23 mouse cellular contexts compared by ENCODE assay signal in the genomic region with DNA sequence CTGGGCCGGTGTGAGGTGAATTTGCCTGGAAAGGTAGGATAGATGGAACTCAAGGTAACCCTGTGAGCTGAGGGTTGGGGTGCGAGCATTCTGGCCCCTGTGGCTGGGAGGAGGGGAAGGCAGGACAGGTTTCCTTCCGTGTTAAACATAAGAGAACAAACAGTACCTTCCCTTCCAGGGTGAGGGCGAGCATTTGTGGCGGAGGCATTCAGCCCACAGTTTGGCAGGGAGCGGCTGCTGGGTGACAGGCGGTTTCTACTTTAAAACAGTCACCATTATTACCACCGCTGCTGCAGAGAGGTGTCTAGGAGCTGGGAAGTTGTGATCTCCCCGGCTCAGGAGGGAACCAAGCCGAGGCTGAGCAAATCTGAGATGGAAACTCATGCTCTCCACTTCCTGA. TPM values are rescaled to one million over a fixed set of nuclear protein-coding genes. Genes with fewer than 3 reads are reported as not detected.
DNase-seq lines count a peak whose midpoint lies in the region; ATAC-seq and TF ChIP-seq lines count a peak whose summit lies in the region.
"Had no signal": no experiment of that assay in that cellular context is flagged by ENCODE, and none has a peak within 500 bp of the region (broad histone marks: within the 10 kb centered on the region; RNA-seq: fewer than 3 reads in every experiment).

No protein-coding gene starts in this region.

- peaks cover 32% of the 10 kb centered on the region in 2 experiments for H3K4me1 ChIP-seq in heart, embryonic 14.5 days (ENCODE audit: control insufficient read depth in 2 of 2, insufficient read depth in 2 of 2, low read length in 2 of 2)
- H3K4me1 ChIP-seq in heart, postnatal 0 days (ENCODE audit: control insufficient read depth, insufficient read depth), result peaks cover 27% of the 10 kb centered on the region
- peaks cover 10% of the 10 kb centered on the region for H3K4me1 ChIP-seq in midbrain, embryonic 11.5 days (ENCODE audit: control insufficient read depth, insufficient read depth, low read length)

- 50% methylated on average over 10 of the region's 10 CpGs for WGBS in heart, embryonic 14.5 days
- WGBS in heart, postnatal 0 days, result 49% methylated on average over 10 of the region's 10 CpGs
- WGBS in midbrain, embryonic 11.5 days, result 71% methylated on average over 10 of the region's 10 CpGs

- no peaks in the 10 kb centered on the region for H3K9me3 ChIP-seq in heart, embryonic 14.5 days (ENCODE audit: control insufficient read depth, low read length)
- no peaks in the 10 kb centered on the region for H3K9me3 ChIP-seq in heart, postnatal 0 days (replicated peaks; ENCODE audit: control insufficient read depth, low read length)
- H3K9me3 ChIP-seq in midbrain, embryonic 11.5 days (ENCODE audit: control insufficient read depth, low read length), result no peaks in the 10 kb centered on the region
- H3K9me3 ChIP-seq: hindbrain, embryonic 13.5 days; limb, embryonic 15.5 days; liver, embryonic 15.5 days; midbrain, embryonic 13.5 days; neural tube, embryonic 12.5 days had no signal

- no peak for ATAC-seq in heart, embryonic 14.5 days (ENCODE audit: insufficient number of reproducible peaks, insufficient read depth, low FRiP score, low read depth)
- no peak for ATAC-seq in heart, postnatal 0 days (ENCODE audit: insufficient read depth, low read depth)
- ATAC-seq in midbrain, embryonic 11.5 days (ENCODE audit: low FRiP score), result no peak
- ATAC-seq: inflammation-experienced regulatory T-cells, adult 6 months; midbrain, embryonic 13.5 days had no signal

- intact Hi-C loops in gastrocnemius, adult 2 months (cut with DNase I), result no loop called here
- intact Hi-C loops in gastrocnemius, postnatal 14 days (cut with DNase I; ENCODE audit: low total_unique reads), result no loop called here
- intact Hi-C loops in heart, postnatal 25 days (cut with DNase I), result no loop called here

- no peaks in the 10 kb centered on the region for H3K27me3 ChIP-seq in heart, embryonic 14.5 days (ENCODE audit: control insufficient read depth, insufficient read depth, low read length)
- H3K27me3 ChIP-seq in heart, postnatal 0 days (ENCODE audit: control insufficient read depth, insufficient read depth, low read length), result no peaks in the 10 kb centered on the region
- H3K27me3 ChIP-seq in midbrain, embryonic 11.5 days (ENCODE audit: control insufficient read depth, insufficient read depth, low read length), result peaks cover 3% of the 10 kb centered on the region; the same call in 1 of the 2 replicates

- H3K36me3 ChIP-seq in heart, embryonic 14.5 days (ENCODE audit: control insufficient read depth, insufficient read depth, low read length), result 0 out of 2 replicates have a peak, but pooled peaks cover 2% of the 10 kb centered on the region
- H3K36me3 ChIP-seq in heart, postnatal 0 days (replicated peaks; ENCODE audit: control insufficient read depth, insufficient read depth, low read length), result no peaks in the 10 kb centered on the region
- H3K36me3 ChIP-seq in midbrain, embryonic 11.5 days (ENCODE audit: control insufficient read depth, insufficient read depth, low read length), result no peaks in the 10 kb centered on the region
- H3K36me3 ChIP-seq: forebrain, embryonic 10.5 days; hindbrain, embryonic 13.5 days; limb, embryonic 15.5 days; liver, embryonic 15.5 days; midbrain, embryonic 13.5 days; neural tube, embryonic 12.5 days had no signal

- no peak overlapping the region for H3K4me3 ChIP-seq in gastrocnemius, adult 2 months
- H3K4me3 ChIP-seq in heart, embryonic 14.5 days (ENCODE audit: control insufficient read depth in 1 of 2, insufficient read depth in 1 of 2, low read depth in 1 of 2, low read length in 2 of 2), result no peak overlapping the region
- H3K4me3 ChIP-seq in heart, postnatal 0 days (ENCODE audit: low read depth, low read length), result no peak overlapping the region
- no peak overlapping the region for H3K4me3 ChIP-seq in midbrain, embryonic 11.5 days (ENCODE audit: low read depth, low read length)
- H3K4me3 ChIP-seq: forebrain, embryonic 10.5 days; hindbrain, embryonic 13.5 days; limb, embryonic 15.5 days; liver, embryonic 15.5 days; midbrain, embryonic 13.5 days; neural tube, embryonic 12.5 days had no signal

- no peak overlapping the region for H3K4me2 ChIP-seq in heart, embryonic 14.5 days (ENCODE audit: low read length)
- H3K4me2 ChIP-seq in heart, postnatal 0 days (ENCODE audit: low read depth, low read length), result no peak overlapping the region
- H3K4me2 ChIP-seq in midbrain, embryonic 11.5 days, result no peak overlapping the region
- H3K4me2 ChIP-seq: hindbrain, embryonic 13.5 days; limb, embryonic 15.5 days; liver, embryonic 15.5 days; midbrain, embryonic 13.5 days; neural tube, embryonic 12.5 days had no signal

- TF ChIP-seq EP300 in heart, postnatal 0 days (IDR thresholded peaks at IDR 0.05; ENCODE audit: low read depth), result no peak

- DNase-seq in gastrocnemius, adult 2 months, result no peak
- no peak for DNase-seq in gastrocnemius, postnatal 14 days
- no peak for DNase-seq in heart, postnatal 25 days (ENCODE audit: low spot score)
- DNase-seq in brain, adult 2 months (ENCODE audit: low read depth, low spot score), result peak; percentile 65
- DNase-seq in heart, postnatal 0 days (ENCODE audit: low spot score), result no peak
- DNase-seq in midbrain, embryonic 11.5 days (ENCODE audit: low spot score, missing footprints), result no peak
- DNase-seq: adrenal gland, postnatal 36 days; cerebellum, adult 2 months; cerebellum, postnatal 36 days; kidney, adult 8-10 months; kidney, postnatal 14 days; spleen, adult 18-20 months; thymus, adult 18-20 months; thymus, postnatal 4 days had no signal

- no peak for TF ChIP-seq CTCF in gastrocnemius, adult 2 months (IDR thresholded peaks at IDR 0.05)
- no peak for TF ChIP-seq CTCF in heart, postnatal 0 days (IDR thresholded peaks at IDR 0.05; ENCODE audit: low read depth)

- peak overlapping the region; percentile 25 for H3K27ac ChIP-seq in gastrocnemius, adult 2 months
- H3K27ac ChIP-seq in heart, embryonic 14.5 days (replicated peaks in 1 of 2; ENCODE audit: control insufficient read depth in 1 of 2, insufficient read depth in 1 of 2, low read depth in 2 of 2, low read length in 2 of 2), result peak overlapping the region in 1 of 2 experiments; percentile 47; a peak in 1 of 4 replicates
- H3K27ac ChIP-seq in heart, postnatal 0 days (ENCODE audit: low read depth), result 0 out of 2 replicates have a peak overlapping the region, but pooled peaks have one; percentile 16
- no peak overlapping the region for H3K27ac ChIP-seq in midbrain, embryonic 11.5 days (ENCODE audit: low read depth, low read length)
- H3K27ac ChIP-seq: forebrain, embryonic 10.5 days; hindbrain, embryonic 13.5 days; limb, embryonic 15.5 days; liver, embryonic 15.5 days; macrophage; midbrain, embryonic 13.5 days; neural tube, embryonic 12.5 days had no signal

- peak overlapping the region; percentile 41; the same call in 1 of the 2 replicates for H3K9ac ChIP-seq in heart, embryonic 14.5 days (ENCODE audit: low read length)
- no peak overlapping the region; the same call in 1 of the 2 replicates for H3K9ac ChIP-seq in heart, postnatal 0 days (replicated peaks; ENCODE audit: low read depth, low read length)
- H3K9ac ChIP-seq in midbrain, embryonic 11.5 days (ENCODE audit: low read length), result no peak overlapping the region
- H3K9ac ChIP-seq: hindbrain, embryonic 13.5 days; limb, embryonic 15.5 days; liver, embryonic 15.5 days; midbrain, embryonic 13.5 days; neural tube, embryonic 12.5 days had no signal

RNA-seq across cellular contexts. Expression of a gene that starts 7.5 kb away (rescaled TPM):
- total RNA-seq in gastrocnemius, adult 2 months (2021), result 10 to 100 TPM; 28.1 to 30.4 TPM
- 10 to 100 TPM; 26.7 to 28.7 TPM for total RNA-seq in gastrocnemius, postnatal 14 days (2021)
- polyA plus RNA-seq in heart, embryonic 14.5 days (2014; fragmentation: Nextera tagmentation; extraction: Ambion mirVana), result 60.0 and 68.7 TPM in 2 replicates
- total RNA-seq in heart, postnatal 25 days (2021), result 10 to 100 TPM; 40.7 to 45.1 TPM
- 26.2 and 40.5 TPM in 2 replicates for total RNA-seq in heart, postnatal 0 days (2014; rRNA removed; ENCODE audit: low replicate concordance)
- 55.2 and 61.0 TPM in 2 replicates for polyA plus RNA-seq in heart, postnatal 0 days (2015; fragmentation: Nextera tagmentation; extraction: Ambion mirVana)
- polyA plus RNA-seq in midbrain, embryonic 11.5 days (2014; fragmentation: Nextera tagmentation; extraction: Ambion mirVana), result 111 and 118 TPM in 2 replicates

RNA-seq across cellular contexts. Expression of a gene that starts 22.2 kb away (rescaled TPM):
- 10 to 100 TPM; 11.4 to 11.5 TPM for total RNA-seq in gastrocnemius, adult 2 months (2021)
- total RNA-seq in gastrocnemius, postnatal 14 days (2021), result 1 to 10 TPM; 7.4 to 8.2 TPM
- 12.7 and 15.7 TPM in 2 replicates for polyA plus RNA-seq in heart, embryonic 14.5 days (2014; fragmentation: Nextera tagmentation; extraction: Ambion mirVana)
- 1 to 10 TPM; 9.1 to 9.7 TPM for total RNA-seq in heart, postnatal 25 days (2021)
- 1.9 and 3.2 TPM in 2 replicates for total RNA-seq in heart, postnatal 0 days (2014; rRNA removed; ENCODE audit: low replicate concordance)
- 11.1 and 11.7 TPM in 2 replicates for polyA plus RNA-seq in heart, postnatal 0 days (2015; fragmentation: Nextera tagmentation; extraction: Ambion mirVana)
- polyA plus RNA-seq in midbrain, embryonic 11.5 days (2014; fragmentation: Nextera tagmentation; extraction: Ambion mirVana), result 15.1 and 15.4 TPM in 2 replicates

RNA-seq across cellular contexts. Expression of a gene that starts 22.4 kb away (rescaled TPM):
- total RNA-seq in gastrocnemius, adult 2 months (2021), result 1 to 10 TPM; 2.1 to 4.9 TPM
- 1 to 10 TPM; 1.7 to 2.9 TPM for total RNA-seq in gastrocnemius, postnatal 14 days (2021)
- 15.2 and 15.4 TPM in 2 replicates for polyA plus RNA-seq in heart, embryonic 14.5 days (2014; fragmentation: Nextera tagmentation; extraction: Ambion mirVana)
- 10 to 100 TPM; 36.5 to 40.5 TPM for total RNA-seq in heart, postnatal 25 days (2021)
- total RNA-seq in heart, postnatal 0 days (2014; rRNA removed; ENCODE audit: low replicate concordance), result 11.8 and 13.5 TPM in 2 replicates
- polyA plus RNA-seq in heart, postnatal 0 days (2015; fragmentation: Nextera tagmentation; extraction: Ambion mirVana), result 12.0 and 14.0 TPM in 2 replicates
- 3.0 and 3.2 TPM in 2 replicates for polyA plus RNA-seq in midbrain, embryonic 11.5 days (2014; fragmentation: Nextera tagmentation; extraction: Ambion mirVana)
- polyA plus RNA-seq: inflammation-experienced regulatory T-cells, adult 6 months had no signal

RNA-seq across cellular contexts. Expression of a gene that starts 27.3 kb away (rescaled TPM):
- under 1 TPM; 0.22 to 0.59 TPM for total RNA-seq in gastrocnemius, adult 2 months (2021)
- total RNA-seq in gastrocnemius, postnatal 14 days (2021), result under 1 TPM; 0.69 to 0.90 TPM
- polyA plus RNA-seq in heart, embryonic 14.5 days (2014; fragmentation: Nextera tagmentation; extraction: Ambion mirVana), result 0.22 TPM in 1 of 2 replicates, not detected in the other
- total RNA-seq in heart, postnatal 25 days (2021), result under 1 TPM; 0.59 to 0.81 TPM
- total RNA-seq in heart, postnatal 0 days (2014; rRNA removed; ENCODE audit: low replicate concordance), result 0.39 and 0.80 TPM in 2 replicates
- polyA plus RNA-seq in heart, postnatal 0 days (2015; fragmentation: Nextera tagmentation; extraction: Ambion mirVana), result 0.05 and 0.10 TPM in 2 replicates
- 0.04 TPM in 1 of 2 replicates, not detected in the other for polyA plus RNA-seq in midbrain, embryonic 11.5 days (2014; fragmentation: Nextera tagmentation; extraction: Ambion mirVana)
- polyA plus RNA-seq: forebrain, embryonic 10.5 days; midbrain, embryonic 13.5 days; neural tube, embryonic 12.5 days had no signal

RNA-seq across cellular contexts. Expression of a gene that starts 44.7 kb away (rescaled TPM):
- total RNA-seq in gastrocnemius, adult 2 months (2021), result 10 to 100 TPM in 1 of 2 experiments, 1 to 10 TPM in 1; 8.5 to 10.7 TPM
- total RNA-seq in gastrocnemius, postnatal 14 days (2021), result 1 to 10 TPM; 6.1 to 7.8 TPM
- 4.8 and 6.6 TPM in 2 replicates for polyA plus RNA-seq in heart, embryonic 14.5 days (2014; fragmentation: Nextera tagmentation; extraction: Ambion mirVana)
- total RNA-seq in heart, postnatal 25 days (2021), result 10 to 100 TPM; 10.8 to 12.6 TPM
- total RNA-seq in heart, postnatal 0 days (2014; rRNA removed; ENCODE audit: low replicate concordance), result 20.4 and 30.8 TPM in 2 replicates
- 4.9 and 6.0 TPM in 2 replicates for polyA plus RNA-seq in heart, postnatal 0 days (2015; fragmentation: Nextera tagmentation; extraction: Ambion mirVana)
- 10.3 and 10.9 TPM in 2 replicates for polyA plus RNA-seq in midbrain, embryonic 11.5 days (2014; fragmentation: Nextera tagmentation; extraction: Ambion mirVana)
